Mouse (Mus musculus) CD4-positive, CD25-positive, alpha-beta regulatory T cell, adult 9 weeks (primary cell): ENCODE results near the gene Ndp. TPM values are rescaled to one million over a fixed set of nuclear protein-coding genes. Genes with fewer than 3 reads are reported as not detected.

ENCODE experiments used
- polyA plus RNA-seq: library from polyadenylated mRNA; unstranded; fragments of 100-300 nt; shearing (Covaris generic); gene quantifications from one replicate; pipeline ENCODE4 v1.2.1, GENCODE M21; 2017

Ndp gene
- not detected for polyA plus RNA-seq

GRCm38 (mm10) chrX:16911241-16911873 is at the start of gene Ndp:
Gene Ndp (minus strand): TSS chrX:16911774.

Other genes with a start within 250 kb of the Ndp start
- gene Maob, start 94.4 kb downstream of the Ndp start, polyA plus RNA-seq: not detected